Mouse (Mus musculus): ENCODE results near the gene Metrnl.

GRCm38 (mm10) chr11:121670926-121671325 lies 30.4 kb upstream of the Metrnl start:
- no peak for TF ChIP-seq CTCF (IDR thresholded peaks at IDR 0.05; ENCODE audit: control insufficient read depth, insufficient read depth, insufficient read length)
- no peak for TF ChIP-seq USF1 (IDR thresholded peaks at IDR 0.05; ENCODE audit: low read depth)
- TF ChIP-seq MAX (IDR thresholded peaks at IDR 0.05): no peak
- no peak for TF ChIP-seq CEBPB (IDR thresholded peaks at IDR 0.05; ENCODE audit: low read depth)
- TF ChIP-seq FOSL1 (IDR thresholded peaks at IDR 0.05; ENCODE audit: insufficient read depth, low read length, poor library complexity, severe bottlenecking): no peak

Measured in C2C12 (cell line).